Mouse (Mus musculus) monocyte, adult 5-6 weeks (primary cell): ENCODE data around the gene Vkorc1. TPM values are rescaled to one million over a fixed set of nuclear protein-coding genes. Genes with fewer than 3 reads are reported as not detected.
A peak's percentile ranks its signal among the peaks of the same experiment; 100 is the strongest.
"Not testable (repeated sequence)": the region's sequence is repeated elsewhere in the genome, so short reads cannot be mapped to it uniquely, and the experiment has no call there.

Experiments
- ATAC-seq: fragments of 153-309, 156-312 bp; replicated peaks from 2 replicates; pipeline ENCODE4 v1.8.0; 2017; ENCODE audit warnings: mild to moderate bottlenecking; ENCODE audit not compliant: low TSS enrichment, insufficient number of reproducible peaks, severe bottlenecking, poor library complexity, low FRiP score
- total RNA-seq: library from RNA; stranded (forward); fragments of 200-1000, 200-491, 200-594 nt; gene quantifications from 3 replicates; pipeline ENCODE4 v1.2.3, GENCODE M21; 2017

The Vkorc1 gene
- total RNA-seq, 1 experiment from 2014 or later: 2.3 TPM

DNA sequence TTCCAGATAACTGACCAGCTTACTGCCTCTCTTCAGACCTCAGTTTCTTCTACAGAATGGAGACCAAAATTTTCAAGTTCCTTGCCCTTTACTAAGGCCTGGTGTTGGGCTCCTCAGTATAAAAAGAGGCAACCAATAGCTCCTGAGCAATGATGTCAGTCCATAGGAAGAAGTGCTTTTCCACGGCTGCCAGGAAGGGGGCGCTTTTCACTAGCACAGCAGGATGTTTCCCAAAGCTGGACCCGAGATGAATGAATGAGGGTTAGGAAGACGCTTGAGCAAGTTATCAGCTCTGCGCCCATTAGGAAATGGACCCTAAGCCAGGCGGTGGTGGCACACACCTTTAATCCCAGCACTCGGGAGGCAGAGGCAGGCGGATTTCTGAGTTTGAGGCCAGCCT lies 26.1 kb upstream of the Vkorc1 start:
- ATAC-seq: no peak

GRCm38 (mm10) chr7:127919290-127919689 lies 23.9 kb upstream of the Vkorc1 start:
- no peak for ATAC-seq

- ATAC-seq: no peak
These were observed 22.8 kb upstream of the Vkorc1 start for GRCm38 (mm10) chr7:127918203-127918602.

DNA sequence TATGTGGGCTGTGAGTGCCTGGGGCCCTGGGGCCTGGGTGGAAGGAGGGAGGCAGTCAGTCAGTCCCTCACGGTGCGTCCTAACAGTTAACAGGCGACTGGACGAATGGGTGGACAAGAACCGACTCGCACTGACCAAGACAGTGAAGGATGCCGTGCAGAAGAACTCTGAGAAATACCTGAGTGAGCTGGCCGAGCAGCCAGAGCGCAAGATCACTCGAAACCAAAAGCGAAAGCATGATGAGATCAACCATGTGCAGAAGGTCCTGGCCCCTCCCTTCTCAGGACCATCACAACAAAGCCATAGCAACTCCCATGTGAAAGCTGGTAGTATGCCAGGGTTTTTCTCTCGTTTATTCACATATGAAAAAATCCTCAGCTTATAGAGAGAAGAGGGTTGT lies 19.9 kb upstream of the Vkorc1 start:
- no peak for ATAC-seq

GRCm38 (mm10) chr7:127912938-127913337 lies 17.5 kb upstream of the Vkorc1 start:
- no peak for ATAC-seq

DNA sequence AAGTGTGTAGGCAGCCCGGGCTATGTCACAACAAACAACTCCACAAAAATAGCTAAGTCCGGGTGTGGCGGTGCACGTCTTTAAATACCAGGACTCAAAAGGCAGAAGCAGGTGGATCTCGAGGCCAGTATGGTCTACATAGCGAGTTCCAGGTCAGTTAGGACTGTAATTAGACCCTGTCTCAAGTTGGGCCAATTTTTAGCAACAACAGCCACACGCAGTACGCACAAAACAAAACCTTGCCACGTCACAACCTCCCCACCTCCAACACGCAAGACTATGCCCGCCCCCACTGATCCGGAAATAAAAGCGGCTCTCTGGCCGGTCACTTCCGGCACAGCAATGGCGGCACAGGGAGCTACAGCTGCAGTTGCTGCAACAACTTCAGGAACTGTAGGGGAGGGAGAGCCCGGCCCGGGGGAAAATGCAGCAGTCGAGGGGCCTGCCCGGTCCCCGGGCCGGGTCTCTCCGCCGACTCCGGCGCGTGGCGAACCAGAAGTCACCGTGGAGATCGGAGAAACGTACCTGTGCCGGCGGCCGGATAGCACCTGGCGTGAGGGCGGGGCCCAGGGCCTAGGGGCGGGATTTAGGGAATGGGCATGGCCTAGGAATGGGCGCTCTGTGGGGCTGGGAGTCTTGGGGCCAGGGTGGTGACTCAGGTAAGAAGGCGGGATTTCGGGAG lies 16.9 kb upstream of the Vkorc1 start, which contains the start of gene Kat8:
TSS of gene Kat8 (plus strand) at position 327 of the 682 bp plus-strand sequence.
- peak; percentile 99 for ATAC-seq

DNA sequence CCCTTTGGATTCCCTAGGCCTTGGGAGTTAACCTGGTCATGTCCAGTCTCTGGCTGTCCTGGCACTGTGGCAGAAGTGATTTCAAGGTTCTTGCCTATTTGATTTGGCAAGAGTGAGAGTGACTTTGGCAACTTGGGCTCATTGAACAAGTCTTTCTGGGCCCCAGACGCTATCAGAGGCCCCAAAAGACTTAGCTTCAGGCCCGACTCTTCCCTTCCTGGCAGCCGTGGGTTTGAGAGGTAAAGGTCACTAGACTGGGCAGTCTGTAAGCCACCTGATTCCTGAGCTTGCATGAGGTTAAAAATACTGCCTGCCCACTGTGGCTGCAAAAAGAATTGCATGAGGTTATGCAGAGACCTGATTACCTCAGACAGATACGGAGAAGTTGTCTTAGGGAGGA lies 13.2 kb upstream of the Vkorc1 start:
- no peak for ATAC-seq

- no peak for ATAC-seq
These were observed 12.5 kb upstream of the Vkorc1 start for GRCm38 (mm10) chr7:127907939-127908338.

GRCm38 (mm10) chr7:127903971-127904796 lies 8.8 kb upstream of the Vkorc1 start, which contains the start of gene Bckdk:
TSS of gene Bckdk (plus strand) at chr7:127904082.
- peak; percentile 77 for ATAC-seq

GRCm38 (mm10) chr7:127901772-127902171 lies 6.4 kb upstream of the Vkorc1 start:
- no peak for ATAC-seq

DNA sequence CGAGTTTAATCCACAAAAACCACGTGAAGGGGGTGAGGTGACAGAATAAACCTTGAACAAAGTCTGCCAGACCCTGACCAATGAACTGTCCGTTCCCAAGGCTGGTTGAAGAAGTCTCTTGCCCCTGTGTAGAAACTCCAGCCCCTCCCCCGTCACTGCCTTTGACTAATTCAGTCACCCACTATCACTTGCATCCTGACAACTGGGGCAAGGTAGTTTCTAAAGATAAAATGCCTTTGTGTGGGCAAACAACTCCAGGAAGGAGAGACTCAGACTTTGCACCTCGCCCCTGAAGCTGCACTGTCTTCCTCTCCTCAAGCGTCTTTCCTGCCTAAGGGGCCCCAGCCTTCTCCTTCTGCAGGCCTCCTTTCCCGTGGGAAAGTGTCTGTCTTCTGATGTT lies 4.6 kb upstream of the Vkorc1 start:
- no peak for ATAC-seq

DNA sequence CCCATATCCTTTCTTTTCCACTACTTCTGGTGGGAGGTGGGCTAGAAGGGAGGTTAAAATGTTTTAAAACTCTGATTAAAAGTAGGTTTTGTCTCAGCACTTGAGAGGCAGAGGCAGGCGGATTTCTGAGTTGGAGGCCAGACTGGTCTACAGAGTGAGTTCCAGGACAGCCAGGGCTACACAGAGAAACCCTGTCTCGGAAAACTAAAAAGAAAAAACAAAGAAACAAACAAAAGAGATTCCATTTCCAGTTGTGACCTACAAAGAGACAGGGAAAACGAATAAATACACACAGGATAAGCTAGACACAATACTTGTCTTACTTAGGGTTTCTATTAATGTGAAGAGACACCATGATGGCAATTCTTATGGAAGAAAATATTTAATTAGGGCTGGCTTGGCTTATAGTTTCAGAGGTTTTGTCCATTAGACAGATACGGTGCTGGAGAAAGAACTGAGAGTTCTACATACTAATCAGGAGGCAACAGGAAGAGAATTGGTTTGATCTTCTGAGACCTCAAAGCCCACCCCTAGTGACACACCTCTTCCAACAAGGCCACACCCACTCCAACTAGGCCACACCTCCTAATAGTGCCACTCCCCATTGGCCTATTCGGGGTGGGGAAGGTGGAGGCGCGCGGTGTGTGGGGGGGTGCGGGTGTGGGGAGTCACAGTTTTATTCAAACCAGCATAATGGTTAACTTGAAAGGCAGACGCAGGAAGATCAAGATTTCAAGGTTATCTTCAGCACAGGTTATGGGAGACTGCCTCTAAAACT lies 3.0 kb upstream of the Vkorc1 start:
- no peak for ATAC-seq

DNA sequence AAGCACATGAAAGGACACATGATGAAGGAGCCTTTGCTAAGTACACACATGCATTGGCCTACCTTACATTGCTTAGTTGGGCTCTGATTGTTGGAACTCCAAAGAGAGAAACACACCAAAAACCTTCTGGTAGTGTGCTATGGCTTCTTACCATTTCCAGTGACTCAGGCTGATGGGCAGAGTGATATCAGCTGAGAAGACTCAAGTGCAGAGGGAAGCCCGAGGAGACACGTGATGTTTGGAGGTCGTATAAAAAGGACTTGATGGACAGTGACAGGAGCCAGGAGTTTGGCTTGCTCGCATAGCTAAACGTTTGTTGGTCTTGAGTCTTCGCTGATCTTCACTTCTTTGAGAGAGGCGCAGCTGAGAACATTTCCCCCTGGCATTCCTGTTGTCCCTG lies 2.1 kb upstream of the Vkorc1 start:
- ATAC-seq: no peak

DNA sequence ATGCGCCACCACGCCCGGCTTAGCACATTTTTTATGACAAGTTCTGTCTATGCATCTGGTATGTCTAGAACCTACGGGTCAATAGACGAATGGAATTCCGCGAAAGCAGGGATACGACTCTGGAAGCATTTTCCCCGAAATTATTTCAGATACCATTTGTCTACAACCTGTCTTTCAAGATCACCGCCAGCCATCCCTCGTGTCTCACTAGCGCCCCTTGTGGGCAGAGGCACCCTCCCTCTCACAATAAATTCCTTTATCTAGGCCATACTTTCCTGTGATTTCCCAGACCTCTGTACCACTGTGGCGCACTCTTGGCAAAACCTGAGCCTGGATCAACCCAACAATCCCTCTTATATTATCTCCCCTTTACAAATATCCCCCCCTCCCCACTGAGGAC lies 967 bp upstream of the Vkorc1 start:
- ATAC-seq: 0 out of 2 replicates have a peak, but pooled peaks have one; percentile 30

DNA sequence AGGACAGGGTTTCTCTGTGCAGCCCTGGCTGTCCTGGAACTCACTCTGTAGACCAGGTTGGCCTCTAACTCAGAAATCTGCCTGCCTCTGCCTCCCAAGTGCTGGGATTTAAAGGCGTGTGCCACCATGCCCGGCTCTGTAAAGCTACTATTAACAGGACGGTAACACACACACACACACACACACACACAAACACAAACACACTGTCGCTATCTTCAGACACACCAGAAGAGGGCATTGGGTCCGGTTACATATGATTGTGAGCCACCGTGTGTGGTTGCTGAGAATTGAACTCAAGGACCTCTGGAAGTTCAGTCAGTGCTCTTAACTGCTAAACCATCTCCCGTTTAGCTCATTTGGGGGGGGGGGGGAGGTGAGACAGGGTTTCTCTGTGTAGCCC lies 474 bp upstream of the Vkorc1 start:
- not testable (repeated sequence) for ATAC-seq

- ATAC-seq: no peak
These were observed 937 bp downstream of the Vkorc1 start for GRCm38 (mm10) chr7:127894480-127894879.

DNA sequence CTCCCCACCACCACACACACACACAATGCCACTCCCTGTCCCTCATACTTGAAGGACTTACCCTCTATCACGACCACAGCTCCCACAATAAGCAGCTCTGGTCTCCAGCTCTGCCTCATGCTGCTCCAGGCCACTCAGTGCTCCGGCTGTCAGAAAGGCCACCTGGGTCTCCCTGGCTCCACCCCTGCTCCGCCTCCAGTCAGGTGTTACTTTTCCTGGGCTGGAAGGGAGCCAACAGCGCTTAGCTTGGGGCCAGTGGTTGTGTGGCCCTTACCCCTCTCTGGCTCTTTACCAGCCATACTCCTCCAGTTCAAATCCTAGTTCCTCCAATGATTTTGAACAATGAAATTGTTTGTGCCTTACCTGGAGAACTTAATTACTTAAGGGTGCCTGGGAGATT lies 4.6 kb downstream of the Vkorc1 start, which contains the start of gene Prss53:
TSS of gene Prss53 (minus strand) at position 173 of the 400 bp plus-strand sequence.
- no peak for ATAC-seq

GRCm38 (mm10) chr7:127888821-127889220 lies 6.6 kb downstream of the Vkorc1 start:
- no peak for ATAC-seq

- no peak for ATAC-seq
These were observed 7.6 kb downstream of the Vkorc1 start for GRCm38 (mm10) chr7:127887781-127888180.
